Mouse (Mus musculus): ENCODE measurements around the gene Ppy. TPM values are rescaled to one million over a fixed set of nuclear protein-coding genes. Genes with fewer than 3 reads are reported as not detected.
A peak's percentile ranks its signal among the peaks of the same experiment; 100 is the strongest.

Ppy gene
- polyA plus RNA-seq, 1 experiment from 2014 or later = not detected

- Histone ChIP-seq H3K4me1 (peaks cover 5% of the 10 kb centered on the region; the same call in 1 of the 2 replicates), H3K27me3 (replicated peaks) (peaks cover 17% of the 10 kb centered on the region), H3K4me3 (peak overlapping the region; percentile 30), H3K9ac (peak overlapping the region; percentile 13; the same call in 1 of the 2 replicates), H3K4me2 (replicated peaks) (peak overlapping the region; percentile 74), H3K27ac (no peak overlapping the region), H3K36me3 (peaks cover 45% of the 10 kb centered on the region), H3K9me3 (no peaks in the 10 kb centered on the region)
- WGBS = 4% methylated on average over 23 of the region's 23 CpGs
- ATAC-seq (ENCODE audit: low FRiP score, low read depth) = peak; percentile 68; the same call in 1 of the 2 replicates
These were observed 39.7 kb downstream of the Ppy start for GRCm38 (mm10) chr11:102061236-102061940.

GRCm38 (mm10) chr11:102053847-102054246, 47.3 kb downstream of the Ppy start:
- H3K4me2 ChIP-seq (replicated peaks) = no peak overlapping the region
- no peak for ATAC-seq (ENCODE audit: low FRiP score, low read depth)
- H3K4me1 ChIP-seq = no peaks in the 10 kb centered on the region
- 25% methylated on average over 9 of the region's 9 CpGs for WGBS
- no peaks in the 10 kb centered on the region for H3K27me3 ChIP-seq (replicated peaks)
- H3K4me3 ChIP-seq = no peak overlapping the region
- peaks cover 7% of the 10 kb centered on the region; the same call in 1 of the 2 replicates for H3K36me3 ChIP-seq
- H3K9ac ChIP-seq = no peak overlapping the region
- no peak overlapping the region for H3K27ac ChIP-seq
- H3K9me3 ChIP-seq = no peaks in the 10 kb centered on the region

DNA sequence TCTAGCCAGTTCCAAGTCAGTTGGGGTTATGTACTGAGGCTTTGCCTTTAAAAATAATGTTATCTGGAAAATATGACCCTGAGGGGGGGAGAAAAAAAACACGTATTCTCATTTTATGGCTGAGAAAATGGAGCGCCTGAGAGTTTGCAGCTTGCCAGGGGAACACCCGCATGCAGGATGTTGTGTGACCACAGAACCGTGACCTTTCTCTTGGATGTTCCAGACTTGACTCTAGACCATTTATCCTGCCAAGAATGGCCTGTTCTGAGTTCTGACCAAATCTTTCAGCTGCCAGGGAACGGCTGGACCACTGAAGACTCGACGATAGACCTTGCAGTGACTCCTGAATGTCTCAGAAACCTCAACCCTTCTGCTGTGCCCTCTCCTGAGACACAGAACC, 47.9 kb downstream of the Ppy start:
- ATAC-seq (ENCODE audit: low FRiP score, low read depth) = no peak
- Histone ChIP-seq H3K9me3 (no peaks in the 10 kb centered on the region), H3K36me3 (peaks cover under 1% of the 10 kb centered on the region; the same call in 1 of the 2 replicates), H3K4me3 (no peak overlapping the region), H3K4me1 (no peaks in the 10 kb centered on the region), H3K27ac (no peak overlapping the region), H3K9ac (no peak overlapping the region), H3K4me2 (replicated peaks) (no peak overlapping the region), H3K27me3 (replicated peaks) (no peaks in the 10 kb centered on the region)
- 87% methylated on average over 7 of the region's 7 CpGs for WGBS

DNA sequence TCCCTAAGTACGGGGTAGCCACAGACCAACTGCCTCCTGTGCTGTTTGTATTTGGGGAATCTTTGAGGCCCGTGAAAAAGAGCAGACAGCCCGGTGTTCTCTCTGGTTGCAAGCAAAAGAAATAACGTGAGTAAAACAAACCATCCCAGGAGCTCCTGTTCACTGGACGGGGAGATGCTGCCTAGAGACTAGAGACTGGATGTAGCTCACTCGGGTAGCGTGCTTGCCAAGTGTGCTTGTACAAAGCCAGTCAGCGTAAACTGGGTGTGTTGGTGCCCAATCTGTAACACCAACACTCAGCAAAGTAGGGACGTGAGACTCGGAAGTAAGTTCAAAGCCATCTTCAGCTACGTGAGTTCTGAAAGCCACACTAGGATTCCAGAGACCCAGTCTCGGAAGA, 48.4 kb downstream of the Ppy start:
- Histone ChIP-seq H3K27ac (no peak overlapping the region), H3K36me3 (no peaks in the 10 kb centered on the region), H3K9ac (no peak overlapping the region), H3K27me3 (replicated peaks) (no peaks in the 10 kb centered on the region), H3K9me3 (no peaks in the 10 kb centered on the region), H3K4me1 (no peaks in the 10 kb centered on the region), H3K4me3 (no peak overlapping the region), H3K4me2 (replicated peaks) (no peak overlapping the region)
- 86% methylated on average over 12 of the region's 12 CpGs for WGBS
- no peak for ATAC-seq (ENCODE audit: low FRiP score, low read depth)

- no peaks in the 10 kb centered on the region for H3K4me1 ChIP-seq
- H3K4me2 ChIP-seq (replicated peaks) = no peak overlapping the region
- H3K36me3 ChIP-seq = no peaks in the 10 kb centered on the region
- no peak for ATAC-seq (ENCODE audit: low FRiP score, low read depth)
- no peaks in the 10 kb centered on the region for H3K27me3 ChIP-seq (replicated peaks)
- H3K9ac ChIP-seq = no peak overlapping the region
- H3K4me3 ChIP-seq = no peak overlapping the region
- no peak overlapping the region for H3K27ac ChIP-seq
- 54% methylated on average over 4 of the region's 4 CpGs for WGBS
- H3K9me3 ChIP-seq = no peaks in the 10 kb centered on the region
These were observed 49.2 kb downstream of the Ppy start for GRCm38 (mm10) chr11:102051954-102052353.

DNA sequence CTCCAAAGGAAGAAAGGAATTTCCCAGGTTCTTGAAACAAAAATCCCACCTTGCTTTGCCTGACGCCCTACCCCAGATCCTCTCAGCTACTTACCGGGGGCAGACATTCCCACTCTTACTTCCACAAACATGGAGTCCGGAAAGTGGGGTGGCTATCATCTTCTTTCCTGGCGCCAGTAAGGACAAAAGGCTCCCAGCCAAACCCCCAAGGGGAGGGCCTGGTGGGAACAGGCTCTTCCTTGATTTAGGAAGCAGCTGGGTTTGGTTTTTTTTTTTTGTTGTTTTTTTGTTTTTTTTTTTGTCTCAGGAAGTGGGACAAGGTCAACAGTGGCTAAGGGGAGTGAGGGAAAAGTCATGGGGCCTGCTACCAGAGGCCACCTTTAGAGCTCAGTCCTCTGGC, 49.6 kb downstream of the Ppy start:
- 65% methylated on average over 4 of the region's 4 CpGs for WGBS
- no peak overlapping the region for H3K27ac ChIP-seq
- no peak overlapping the region for H3K4me3 ChIP-seq
- H3K4me1 ChIP-seq = no peaks in the 10 kb centered on the region
- H3K36me3 ChIP-seq = no peaks in the 10 kb centered on the region
- ATAC-seq (ENCODE audit: low FRiP score, low read depth) = no peak
- no peaks in the 10 kb centered on the region for H3K27me3 ChIP-seq (replicated peaks)
- no peaks in the 10 kb centered on the region for H3K9me3 ChIP-seq
- H3K9ac ChIP-seq = no peak overlapping the region
- H3K4me2 ChIP-seq (replicated peaks) = no peak overlapping the region

Other genes starting within 250 kb of the Ppy start
- 5.4 and 8.0 TPM in 2 replicates for gene Meox1, start 206.9 kb downstream of the Ppy start, polyA plus RNA-seq (2016; fragmentation: Nextera tagmentation; extraction: Ambion mirVana)
- 0.20 and 0.22 TPM in 2 replicates for gene Sost, start 134.3 kb downstream of the Ppy start, polyA plus RNA-seq (2016; fragmentation: Nextera tagmentation; extraction: Ambion mirVana)
- gene Cfap97d1, start 117.0 kb downstream of the Ppy start, polyA plus RNA-seq (2016; fragmentation: Nextera tagmentation; extraction: Ambion mirVana) = not detected in 2 replicates
- gene Dusp3, start 114.3 kb downstream of the Ppy start, polyA plus RNA-seq (2016; fragmentation: Nextera tagmentation; extraction: Ambion mirVana) = 13.0 and 15.6 TPM in 2 replicates
- 45.2 and 47.2 TPM in 2 replicates for gene Mpp3, start 72.9 kb downstream of the Ppy start, polyA plus RNA-seq (2016; fragmentation: Nextera tagmentation; extraction: Ambion mirVana)
- 0.46 and 0.49 TPM in 2 replicates for gene Cd300lg, start 59.8 kb downstream of the Ppy start, polyA plus RNA-seq (2016; fragmentation: Nextera tagmentation; extraction: Ambion mirVana)
- 23.9 and 25.4 TPM in 2 replicates for gene Mpp2, start 12.8 kb downstream of the Ppy start, polyA plus RNA-seq (2016; fragmentation: Nextera tagmentation; extraction: Ambion mirVana)
- gene Pyy, start 6.5 kb upstream of the Ppy start, polyA plus RNA-seq (2016; fragmentation: Nextera tagmentation; extraction: Ambion mirVana) = 1.1 TPM in 1 of 2 replicates, not detected in the other
- not detected in 2 replicates for gene Nags, start 44.2 kb upstream of the Ppy start, polyA plus RNA-seq (2016; fragmentation: Nextera tagmentation; extraction: Ambion mirVana)
- gene Tmem101, start 55.1 kb upstream of the Ppy start, polyA plus RNA-seq (2016; fragmentation: Nextera tagmentation; extraction: Ambion mirVana) = 35.3 and 37.3 TPM in 2 replicates
- gene Lsm12, start 84.0 kb upstream of the Ppy start, polyA plus RNA-seq (2016; fragmentation: Nextera tagmentation; extraction: Ambion mirVana) = 87.0 and 112 TPM in 2 replicates
- gene G6pc3, start 88.3 kb upstream of the Ppy start, polyA plus RNA-seq (2016; fragmentation: Nextera tagmentation; extraction: Ambion mirVana) = 29.6 and 30.8 TPM in 2 replicates
- 104 and 106 TPM in 2 replicates for gene Hdac5, start 128.8 kb upstream of the Ppy start, polyA plus RNA-seq (2016; fragmentation: Nextera tagmentation; extraction: Ambion mirVana)
- gene BC030867, start 147.6 kb upstream of the Ppy start, polyA plus RNA-seq (2016; fragmentation: Nextera tagmentation; extraction: Ambion mirVana) = 10.0 and 11.6 TPM in 2 replicates
- not detected in 2 replicates for gene Asb16, start 167.4 kb upstream of the Ppy start, polyA plus RNA-seq (2016; fragmentation: Nextera tagmentation; extraction: Ambion mirVana)
- gene Tmub2, start 183.6 kb upstream of the Ppy start, polyA plus RNA-seq (2016; fragmentation: Nextera tagmentation; extraction: Ambion mirVana) = 71.3 and 75.6 TPM in 2 replicates
- 27.5 and 27.6 TPM in 2 replicates for gene Atxn7l3, start 195.3 kb upstream of the Ppy start, polyA plus RNA-seq (2016; fragmentation: Nextera tagmentation; extraction: Ambion mirVana)
- gene Ubtf, start 218.4 kb upstream of the Ppy start, polyA plus RNA-seq (2016; fragmentation: Nextera tagmentation; extraction: Ambion mirVana) = 98.7 and 101 TPM in 2 replicates

All from neural tube, embryonic 12.5 days (tissue).